Mouse (Mus musculus) liver, adult 2 months (tissue): ENCODE measurements around the gene Snapc1.
A peak's percentile ranks its signal among the peaks of the same experiment; 100 is the strongest.

ENCODE experiments used
- CTCF ChIP-seq: fragments of 200-500 bp; IDR thresholded peaks from 2 replicates; pipeline ENCODE4 v1.5.1; 2011; ENCODE audit warnings: low read depth, low read length, control low read depth
- POLR2A ChIP-seq: fragments of 200-500 bp; IDR thresholded peaks from 2 replicates; pipeline ENCODE4 v1.6.1; 2011; ENCODE audit warnings: low read length, control low read depth; ENCODE audit not compliant: insufficient read depth; ENCODE audit errors: extremely low read depth

DNA sequence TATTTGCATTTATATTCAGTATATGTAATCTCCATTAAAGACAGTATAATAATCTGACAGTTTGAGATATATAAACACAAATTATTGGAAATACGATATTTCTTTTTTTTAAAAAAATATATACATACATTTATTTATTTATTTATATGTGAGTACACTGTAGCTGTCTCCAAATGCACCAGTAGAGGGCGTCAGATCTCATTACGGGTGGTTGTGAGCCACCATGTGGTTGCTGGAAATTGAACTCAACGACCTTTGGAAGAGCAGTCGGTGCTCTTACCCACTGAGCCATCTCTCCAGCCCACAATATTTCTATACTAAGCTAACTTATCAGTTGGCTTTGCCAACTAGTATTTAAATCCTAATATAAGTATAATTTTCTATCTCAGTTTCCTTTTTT, 33.0 kb upstream of the Snapc1 start:
- TF ChIP-seq CTCF (peak; percentile 27; the same call in 1 of the 2 replicates), POLR2A (no peak)
